Mouse (Mus musculus): ENCODE results near the gene Gm17949. TPM values are rescaled to one million over a fixed set of nuclear protein-coding genes. Genes with fewer than 3 reads are reported as not detected.

Gm17949 gene
- polyA plus RNA-seq (2015; fragmentation: Nextera tagmentation; extraction: Ambion mirVana): 0.31 and 0.47 TPM in 2 replicates

GRCm38 (mm10) chr17:57011236-57012141 is at the start of gene Gm17949, which contains the start of gene Gtf2f1:
Gm17949 (plus strand) TSS chr17:57011469.
Gtf2f1 (minus strand) TSS chr17:57011288.
- Histone ChIP-seq H3K9ac (replicated peaks) (peak within 1 kb of the TSS; percentile 74), H3K9me3 (no peaks in the 10 kb centered on the region), H3K4me1 (peaks cover 20% of the 10 kb centered on the region), H3K4me3 (peak within 1 kb of the TSS; percentile 79), H3K27ac (replicated peaks) (peak within 1 kb of the TSS; percentile 95), H3K27me3 (no peaks in the 10 kb centered on the region), H3K36me3 (peaks cover 23% of the 10 kb centered on the region), H3K4me2 (replicated peaks) (peak within 1 kb of the TSS; percentile 81)
- WGBS: under 1% methylated on average over 51 of the region's 51 CpGs
- ATAC-seq (replicated peaks): peak; percentile 93

GRCm38 (mm10) chr17:56961880-56962279 is 49.4 kb upstream of the Gm17949 start:
- ATAC-seq (replicated peaks): no peak
- H3K4me1 ChIP-seq: no peaks in the 10 kb centered on the region
- no peak overlapping the region for H3K4me2 ChIP-seq (replicated peaks)
- H3K27me3 ChIP-seq: no peaks in the 10 kb centered on the region
- H3K9ac ChIP-seq (replicated peaks): no peak overlapping the region
- 94% methylated on average over 4 of the region's 4 CpGs for WGBS
- H3K36me3 ChIP-seq: no peaks in the 10 kb centered on the region
- H3K27ac ChIP-seq (replicated peaks): no peak overlapping the region
- H3K9me3 ChIP-seq: no peaks in the 10 kb centered on the region
- H3K4me3 ChIP-seq: no peak overlapping the region

- 82% methylated on average over 5 of the region's 5 CpGs for WGBS
- Histone ChIP-seq H3K4me2 (replicated peaks) (no peak overlapping the region), H3K4me3 (no peak overlapping the region), H3K9me3 (no peaks in the 10 kb centered on the region), H3K9ac (replicated peaks) (no peak overlapping the region), H3K27me3 (no peaks in the 10 kb centered on the region), H3K36me3 (no peaks in the 10 kb centered on the region), H3K4me1 (no peaks in the 10 kb centered on the region), H3K27ac (replicated peaks) (no peak overlapping the region)
- ATAC-seq (replicated peaks): no peak
Observed at GRCm38 (mm10) chr17:56962642-56963405, 48.4 kb upstream of the Gm17949 start.

- Histone ChIP-seq H3K9ac (replicated peaks) (no peak overlapping the region), H3K4me2 (replicated peaks) (no peak overlapping the region), H3K27me3 (no peaks in the 10 kb centered on the region), H3K27ac (replicated peaks) (no peak overlapping the region), H3K4me1 (no peaks in the 10 kb centered on the region), H3K4me3 (no peak overlapping the region), H3K36me3 (no peaks in the 10 kb centered on the region), H3K9me3 (no peaks in the 10 kb centered on the region)
- no peak for ATAC-seq (replicated peaks)
- 78% methylated on average over 6 of the region's 6 CpGs for WGBS
Observed at GRCm38 (mm10) chr17:56963646-56964045, 47.6 kb upstream of the Gm17949 start.

GRCm38 (mm10) chr17:56969321-56969720 is 41.9 kb upstream of the Gm17949 start:
- H3K9me3 ChIP-seq: no peaks in the 10 kb centered on the region
- H3K4me3 ChIP-seq: no peak overlapping the region
- ATAC-seq (replicated peaks): no peak
- H3K9ac ChIP-seq (replicated peaks): no peak overlapping the region
- 65% methylated on average over 3 of the region's 3 CpGs for WGBS
- no peak overlapping the region for H3K27ac ChIP-seq (replicated peaks)
- H3K36me3 ChIP-seq: no peaks in the 10 kb centered on the region
- no peaks in the 10 kb centered on the region for H3K27me3 ChIP-seq
- no peak overlapping the region for H3K4me2 ChIP-seq (replicated peaks)
- no peaks in the 10 kb centered on the region for H3K4me1 ChIP-seq

- no peaks in the 10 kb centered on the region for H3K9me3 ChIP-seq
- no peak overlapping the region for H3K27ac ChIP-seq (replicated peaks)
- H3K27me3 ChIP-seq: no peaks in the 10 kb centered on the region
- no peak overlapping the region for H3K9ac ChIP-seq (replicated peaks)
- H3K4me2 ChIP-seq (replicated peaks): no peak overlapping the region
- H3K36me3 ChIP-seq: no peaks in the 10 kb centered on the region
- no peak overlapping the region for H3K4me3 ChIP-seq
- H3K4me1 ChIP-seq: no peaks in the 10 kb centered on the region
- 68% methylated on average over 5 of the region's 5 CpGs for WGBS
- no peak for ATAC-seq (replicated peaks)
Observed at GRCm38 (mm10) chr17:56970081-56970480, 41.2 kb upstream of the Gm17949 start.

- H3K36me3 ChIP-seq: no peaks in the 10 kb centered on the region
- no peaks in the 10 kb centered on the region for H3K9me3 ChIP-seq
- no peak for ATAC-seq (replicated peaks)
- no peak overlapping the region for H3K27ac ChIP-seq (replicated peaks)
- no peak overlapping the region for H3K9ac ChIP-seq (replicated peaks)
- H3K4me2 ChIP-seq (replicated peaks): no peak overlapping the region
- H3K27me3 ChIP-seq: no peaks in the 10 kb centered on the region
- H3K4me3 ChIP-seq: no peak overlapping the region
- H3K4me1 ChIP-seq: no peaks in the 10 kb centered on the region
- 67% methylated on average over 14 of the region's 14 CpGs for WGBS
Observed at GRCm38 (mm10) chr17:56973956-56974707, 37.1 kb upstream of the Gm17949 start.

GRCm38 (mm10) chr17:56974708-56975240 is 36.5 kb upstream of the Gm17949 start:
- no peaks in the 10 kb centered on the region for H3K9me3 ChIP-seq
- no peak overlapping the region for H3K27ac ChIP-seq (replicated peaks)
- no peak overlapping the region for H3K4me3 ChIP-seq
- H3K9ac ChIP-seq (replicated peaks): no peak overlapping the region
- no peaks in the 10 kb centered on the region for H3K36me3 ChIP-seq
- WGBS: 80% methylated on average over 5 of the region's 5 CpGs
- no peak for ATAC-seq (replicated peaks)
- H3K4me2 ChIP-seq (replicated peaks): no peak overlapping the region
- H3K4me1 ChIP-seq: no peaks in the 10 kb centered on the region
- H3K27me3 ChIP-seq: no peaks in the 10 kb centered on the region

- 73% methylated on average over 3 of the region's 3 CpGs for WGBS
- Histone ChIP-seq H3K4me3 (no peak overlapping the region), H3K27me3 (no peaks in the 10 kb centered on the region), H3K4me1 (no peaks in the 10 kb centered on the region), H3K9ac (replicated peaks) (no peak overlapping the region), H3K4me2 (replicated peaks) (no peak overlapping the region), H3K9me3 (no peaks in the 10 kb centered on the region), H3K27ac (replicated peaks) (no peak overlapping the region), H3K36me3 (no peaks in the 10 kb centered on the region)
- ATAC-seq (replicated peaks): no peak
Observed at GRCm38 (mm10) chr17:56975391-56975790, 35.9 kb upstream of the Gm17949 start.

- Histone ChIP-seq H3K27me3 (no peaks in the 10 kb centered on the region), H3K4me3 (no peak overlapping the region), H3K4me2 (replicated peaks) (no peak overlapping the region), H3K9me3 (no peaks in the 10 kb centered on the region), H3K9ac (replicated peaks) (no peak overlapping the region), H3K36me3 (no peaks in the 10 kb centered on the region), H3K27ac (replicated peaks) (no peak overlapping the region), H3K4me1 (no peaks in the 10 kb centered on the region)
- WGBS: 82% methylated on average over 8 of the region's 8 CpGs
- ATAC-seq (replicated peaks): no peak
Observed at GRCm38 (mm10) chr17:56976531-56977390, 34.5 kb upstream of the Gm17949 start.

- Histone ChIP-seq H3K27ac (replicated peaks) (no peak overlapping the region), H3K4me3 (no peak overlapping the region), H3K4me1 (no peaks in the 10 kb centered on the region), H3K9me3 (no peaks in the 10 kb centered on the region), H3K36me3 (no peaks in the 10 kb centered on the region), H3K9ac (replicated peaks) (no peak overlapping the region), H3K4me2 (replicated peaks) (no peak overlapping the region), H3K27me3 (no peaks in the 10 kb centered on the region)
- 46% methylated on average over 4 of the region's 8 CpGs for WGBS
- no peak for ATAC-seq (replicated peaks)
Observed at GRCm38 (mm10) chr17:56979524-56979923, 31.7 kb upstream of the Gm17949 start.

Measured in forebrain, embryonic 15.5 days (tissue).